Mouse (Mus musculus) heart, embryonic 16.5 days (tissue): ENCODE measurements around the gene Rpl34. TPM values are rescaled to one million over a fixed set of nuclear protein-coding genes. Genes with fewer than 3 reads are reported as not detected.
A peak's percentile ranks its signal among the peaks of the same experiment; 100 is the strongest.

Source experiments
- ATAC-seq: fragments of 200-750 bp; cut with Nextera tagmentation; replicated peaks from 2 replicates; pipeline ENCODE4 v1.8.0; 2017; ENCODE audit warnings: moderate number of reproducible peaks; ENCODE audit not compliant: insufficient read depth, low FRiP score; ENCODE audit errors: extremely low read depth
- H3K27ac ChIP-seq: fragments of 300-500 bp; sonication (generic); 2 replicates; pipeline ENCODE4 v1.5.1; 2014; ENCODE audit warnings: mild to moderate bottlenecking, low read length, control low read depth, moderate library complexity
- H3K27me3 ChIP-seq: fragments of 300-500 bp; sonication (generic); 2 replicates; pipeline ENCODE4 v1.6.1; 2014; ENCODE audit warnings: low read length, mixed read lengths; ENCODE audit not compliant: control insufficient read depth, insufficient read depth
- H3K36me3 ChIP-seq: fragments of 300-500 bp; sonication (generic); 2 replicates; pipeline ENCODE4 v1.6.1; 2014; ENCODE audit not compliant: control insufficient read depth, insufficient read depth
- H3K4me1 ChIP-seq: fragments of 300-500 bp; sonication (generic); 2 replicates; pipeline ENCODE4 v1.6.1; 2014; ENCODE audit warnings: low read length, mixed read lengths; ENCODE audit not compliant: control insufficient read depth, insufficient read depth
- H3K4me2 ChIP-seq: fragments of 300-500 bp; sonication (generic); 2 replicates; pipeline ENCODE4 v1.6.1; 2014; ENCODE audit warnings: low read depth, mild to moderate bottlenecking, control low read depth, low read length
- H3K4me3 ChIP-seq: fragments of 300-500 bp; sonication (generic); 2 replicates; pipeline ENCODE4 v1.5.1; 2014; ENCODE audit warnings: mild to moderate bottlenecking, control low read depth, low read length
- H3K9ac ChIP-seq: fragments of 300-500 bp; sonication (generic); 2 replicates; pipeline ENCODE4 v1.6.1; 2014; ENCODE audit warnings: low read length, control low read depth
- H3K9me3 ChIP-seq: fragments of 300-500 bp; sonication (generic); replicated peaks from 2 replicates; pipeline ENCODE4 v1.6.1; 2016; ENCODE audit warnings: low read length; ENCODE audit not compliant: control insufficient read depth
- WGBS: fragments of 180-500 bp; shearing (Covaris S2); extraction: QIAGEN DNeasy Blood & Tissue Kit; methylation state at CpG from one replicate; pipeline ENCODE4 v1.1.7; 2014; 5-methylcytosine and 5-hydroxymethylcytosine counted together
- polyA plus RNA-seq: library from polyadenylated mRNA; unstranded; fragments of >200 nt; fragmentation: Nextera tagmentation; extraction: Ambion mirVana; gene quantifications from 2 replicates; pipeline ENCODE4 v1.2.1, GENCODE M21; 2015

Rpl34 gene
- polyA plus RNA-seq = 445 and 463 TPM in 2 replicates

DNA sequence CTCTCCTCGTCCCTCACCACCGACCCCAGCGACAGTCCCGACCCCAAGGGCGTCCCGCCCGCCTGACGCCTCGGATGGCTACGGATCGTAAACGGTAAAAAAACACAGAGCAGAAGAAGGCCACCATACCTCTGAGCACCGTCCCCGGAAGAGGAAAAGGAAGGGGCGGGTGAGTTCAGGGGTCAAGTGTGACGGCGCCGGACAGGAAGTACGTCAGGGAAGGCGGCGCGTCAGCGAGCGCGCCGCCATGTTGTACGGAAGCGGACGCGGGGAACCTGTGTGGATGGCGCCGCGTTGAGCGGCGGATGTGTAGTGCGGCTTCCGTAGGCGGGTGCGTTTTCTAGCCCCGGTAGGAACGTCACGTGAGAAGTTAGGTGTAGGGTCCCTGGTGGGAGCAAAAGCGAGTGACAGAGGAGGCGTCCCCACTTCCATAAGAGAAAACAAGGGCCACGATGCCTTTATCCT is at the start of gene Rpl34:
Rpl34 (minus strand) TSS at position 210 of the 465 bp plus-strand sequence.
- H3K27ac ChIP-seq = peak within 1 kb of the TSS; percentile 83
- no peaks in the 10 kb centered on the region for H3K27me3 ChIP-seq
- H3K9me3 ChIP-seq = no peaks in the 10 kb centered on the region
- peak within 1 kb of the TSS; percentile 95 for H3K4me3 ChIP-seq
- WGBS = under 1% methylated on average over 45 of the region's 45 CpGs
- H3K9ac ChIP-seq = peak within 1 kb of the TSS; percentile 95
- peaks cover 20% of the 10 kb centered on the region for H3K4me1 ChIP-seq
- peak within 1 kb of the TSS; percentile 94 for H3K4me2 ChIP-seq
- ATAC-seq = peak; percentile 99
- H3K36me3 ChIP-seq = peaks cover 35% of the 10 kb centered on the region

- ATAC-seq = no peak
- Histone ChIP-seq H3K4me3 (no peak overlapping the region), H3K27me3 (no peaks in the 10 kb centered on the region), H3K4me1 (no peaks in the 10 kb centered on the region), H3K9me3 (no peaks in the 10 kb centered on the region), H3K36me3 (no peaks in the 10 kb centered on the region), H3K27ac (no peak overlapping the region), H3K9ac (no peak overlapping the region), H3K4me2 (no peak overlapping the region)
- 51% methylated on average over 3 of the region's 3 CpGs for WGBS
Observed at GRCm38 (mm10) chr3:130768172-130768571, 38.0 kb upstream of the Rpl34 start.

GRCm38 (mm10) chr3:130764091-130764490 is 33.9 kb upstream of the Rpl34 start:
- no peak for ATAC-seq
- no peaks in the 10 kb centered on the region for H3K36me3 ChIP-seq
- no peak overlapping the region for H3K4me2 ChIP-seq
- WGBS = 68% methylated on average over 5 of the region's 5 CpGs
- H3K27me3 ChIP-seq = no peaks in the 10 kb centered on the region
- no peak overlapping the region for H3K9ac ChIP-seq
- H3K4me1 ChIP-seq = no peaks in the 10 kb centered on the region
- no peaks in the 10 kb centered on the region for H3K9me3 ChIP-seq
- no peak overlapping the region for H3K4me3 ChIP-seq
- H3K27ac ChIP-seq = no peak overlapping the region

- H3K27me3 ChIP-seq = no peaks in the 10 kb centered on the region
- no peaks in the 10 kb centered on the region for H3K4me1 ChIP-seq
- ATAC-seq = no peak
- 0 out of 2 replicates have a peak overlapping the region, but pooled peaks have one; percentile 8 for H3K4me2 ChIP-seq
- H3K9me3 ChIP-seq = no peaks in the 10 kb centered on the region
- no peaks in the 10 kb centered on the region for H3K36me3 ChIP-seq
- WGBS = 45% methylated on average over 24 of the region's 24 CpGs
- H3K9ac ChIP-seq = no peak overlapping the region
- no peak overlapping the region for H3K27ac ChIP-seq
- no peak overlapping the region for H3K4me3 ChIP-seq
Observed at GRCm38 (mm10) chr3:130760711-130761435, 30.7 kb upstream of the Rpl34 start.

DNA sequence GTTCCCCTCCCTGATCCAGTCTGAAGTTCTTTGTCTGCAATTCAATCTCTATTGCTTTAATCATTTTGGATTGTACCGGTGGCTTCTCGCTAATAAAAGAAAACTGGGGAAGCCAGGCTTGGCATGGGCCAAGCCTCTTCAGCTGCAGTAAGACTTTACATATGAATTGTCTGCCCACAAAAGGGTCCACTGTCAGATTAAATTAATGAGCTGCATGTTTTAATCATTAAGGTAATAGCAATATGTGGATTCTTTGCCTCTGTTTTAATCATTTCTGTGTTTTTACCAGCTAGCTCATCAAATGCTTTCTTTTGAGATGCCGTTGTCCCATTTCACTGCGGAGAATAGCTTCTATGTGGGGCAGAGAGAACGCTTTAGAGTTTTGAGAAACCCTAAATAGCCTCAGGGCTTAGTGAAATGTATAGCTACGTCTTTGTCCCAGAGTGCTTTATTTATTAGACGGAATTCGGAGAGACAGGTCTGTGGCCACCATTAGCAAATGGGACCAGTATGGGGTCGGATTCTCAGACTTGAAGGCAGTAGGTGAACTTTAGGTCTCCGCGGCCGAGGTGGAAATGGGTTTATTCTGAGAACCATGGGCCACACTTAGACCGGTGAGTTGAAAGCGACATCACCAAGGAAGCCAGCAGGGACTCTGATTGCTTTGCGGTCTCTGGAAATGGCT is 28.1 kb upstream of the Rpl34 start:
- H3K4me3 ChIP-seq = no peak overlapping the region

DNA sequence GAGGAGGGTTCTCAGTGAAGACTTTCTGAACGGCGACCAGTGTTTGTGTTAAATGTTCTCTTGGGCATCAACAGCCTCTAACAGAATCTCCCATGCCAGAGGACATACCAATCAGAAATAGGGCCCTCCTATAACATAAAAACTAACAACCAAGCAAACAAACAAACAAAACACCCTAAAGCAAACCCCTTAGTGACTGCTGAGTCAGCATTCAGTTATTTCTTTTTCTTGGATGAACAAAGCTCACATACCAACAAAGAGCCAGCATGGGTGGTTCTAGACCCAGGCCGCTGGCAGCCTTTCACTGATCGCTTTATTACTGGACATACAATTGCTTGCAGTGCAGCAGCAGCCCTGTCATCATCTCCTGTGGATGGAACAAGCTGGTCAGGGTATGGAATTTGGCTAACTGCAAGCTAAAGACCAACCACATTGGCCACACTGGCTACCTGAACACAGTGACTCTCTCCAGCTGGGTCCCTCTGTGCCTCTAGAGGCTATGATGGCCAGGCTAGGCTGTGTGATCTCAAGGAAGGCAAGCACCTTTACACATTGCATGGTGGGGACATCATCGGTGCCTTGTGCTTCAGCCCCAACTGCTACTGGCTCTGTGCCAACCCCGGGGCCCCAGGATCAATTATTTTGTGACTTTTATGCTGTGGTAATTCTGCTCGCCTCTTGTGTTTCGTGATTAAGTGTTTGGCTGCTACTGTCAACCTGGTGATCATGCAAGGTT is 27.1 kb upstream of the Rpl34 start:
- H3K9ac ChIP-seq = no peak overlapping the region
- no peak overlapping the region for H3K27ac ChIP-seq
- ATAC-seq = no peak
- no peaks in the 10 kb centered on the region for H3K36me3 ChIP-seq
- no peaks in the 10 kb centered on the region for H3K27me3 ChIP-seq
- WGBS = 82% methylated on average over 8 of the region's 8 CpGs
- no peaks in the 10 kb centered on the region for H3K4me1 ChIP-seq
- H3K9me3 ChIP-seq = no peaks in the 10 kb centered on the region
- no peak overlapping the region for H3K4me2 ChIP-seq
- no peak overlapping the region for H3K4me3 ChIP-seq

More for the DNA sequence above, 28.1 kb upstream of the Rpl34 start:
- Histone ChIP-seq H3K36me3 (no peaks in the 10 kb centered on the region), H3K4me2 (no peak overlapping the region), H3K27ac (no peak overlapping the region), H3K4me1 (no peaks in the 10 kb centered on the region), H3K27me3 (no peaks in the 10 kb centered on the region), H3K9me3 (no peaks in the 10 kb centered on the region), H3K9ac (no peak overlapping the region)
- WGBS = 85% methylated on average over 15 of the region's 15 CpGs
- ATAC-seq = no peak

- Histone ChIP-seq H3K9ac (no peak overlapping the region), H3K36me3 (no peaks in the 10 kb centered on the region), H3K9me3 (0 out of 2 replicates have a peak, but pooled peaks cover 5% of the 10 kb centered on the region), H3K4me3 (no peak overlapping the region), H3K4me1 (no peaks in the 10 kb centered on the region), H3K4me2 (no peak overlapping the region), H3K27ac (no peak overlapping the region), H3K27me3 (no peaks in the 10 kb centered on the region)
- ATAC-seq = no peak
- 74% methylated on average over 3 of the region's 3 CpGs for WGBS
Observed at GRCm38 (mm10) chr3:130749206-130749605, 19.0 kb upstream of the Rpl34 start.

DNA sequence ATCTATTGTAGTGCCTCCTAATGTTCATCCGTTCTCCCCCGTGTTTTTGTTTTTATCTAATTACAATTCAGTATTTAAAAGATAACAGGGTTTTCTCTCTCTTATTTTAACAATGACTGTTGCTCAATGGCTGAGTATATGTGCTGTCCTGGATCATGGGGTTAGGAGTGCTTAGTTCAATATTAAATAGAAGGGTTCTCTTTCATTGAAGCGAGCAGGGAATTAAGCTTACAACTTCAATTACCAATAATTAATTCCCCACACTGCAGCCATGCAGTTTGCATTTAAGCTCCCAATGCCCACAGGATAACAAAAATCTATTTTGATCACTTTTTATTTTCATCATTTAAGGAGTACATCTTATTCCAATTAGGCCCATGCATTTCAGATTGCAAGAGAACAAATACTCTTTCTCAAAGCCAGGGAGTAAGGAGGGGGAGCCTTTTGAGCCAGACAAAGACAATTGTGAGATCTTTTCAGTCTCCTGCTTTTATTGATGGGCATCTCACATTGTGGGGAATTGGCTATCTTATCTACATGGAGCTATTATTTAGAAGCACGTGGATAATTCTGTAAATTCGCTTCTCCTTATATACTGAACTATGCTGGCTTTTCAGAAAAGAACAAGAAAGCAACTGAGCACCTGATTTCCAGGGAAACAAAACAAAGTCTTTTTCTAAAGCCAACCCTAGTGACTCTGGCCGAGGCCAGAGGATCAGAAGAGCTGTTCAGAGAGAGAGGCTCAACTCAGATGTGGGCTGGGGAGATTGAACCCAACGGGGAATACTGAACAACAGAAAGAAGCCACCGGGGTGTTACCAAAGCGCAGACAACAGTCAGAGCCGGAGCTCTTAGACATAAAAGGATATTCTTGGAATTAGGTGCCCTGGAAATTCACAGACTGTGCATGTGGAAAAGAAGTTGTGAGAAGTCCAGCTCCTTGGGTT is 16.7 kb upstream of the Rpl34 start:
- Histone ChIP-seq H3K4me3 (no peak overlapping the region), H3K9me3 (0 out of 2 replicates have a peak, but pooled peaks cover 5% of the 10 kb centered on the region), H3K9ac (no peak overlapping the region), H3K4me1 (no peaks in the 10 kb centered on the region), H3K27ac (no peak overlapping the region), H3K4me2 (no peak overlapping the region), H3K27me3 (no peaks in the 10 kb centered on the region), H3K36me3 (no peaks in the 10 kb centered on the region)
- no peak for ATAC-seq
- 74% methylated on average over 10 of the region's 10 CpGs for WGBS
